Mouse (Mus musculus): ENCODE data around the gene Ric8b.

The Ric8b gene

GRCm38 (mm10) chr10:85054876-85055275 lies 137.5 kb downstream of the Ric8b start:
- in situ Hi-C loops (cut with MseI, MboI), result no loop called here

All from mouse trophoblast stem cell (cell line).